Mouse (Mus musculus) small intestine, adult 2 months (tissue): ENCODE data around the gene Grb14.

Experiments
- CTCF ChIP-seq: fragments of 200-500 bp; IDR thresholded peaks from 2 replicates; pipeline ENCODE4 v1.5.1; 2012; ENCODE audit warnings: low read depth, mild to moderate bottlenecking, control low read depth, inconsistent platforms, low read length, moderate library complexity, mixed read lengths; ENCODE audit not compliant: insufficient replicate concordance, insufficient read length; ENCODE audit errors: extremely low read depth
- POLR2A ChIP-seq: fragments of 200-500 bp; IDR thresholded peaks from 2 replicates; pipeline ENCODE4 v1.6.1; 2012; ENCODE audit warnings: low read depth, mild to moderate bottlenecking, control low read depth, inconsistent platforms, low read length, moderate library complexity

GRCm38 (mm10) chr2:65021691-65022362 is 3.0 kb downstream of the Grb14 start:
- TF ChIP-seq POLR2A (no peak), CTCF (no peak)
